Mouse (Mus musculus) small intestine, adult 2 months (tissue): ENCODE measurements around the gene Lmbr1.

Experiments used
- CTCF ChIP-seq: fragments of 200-500 bp; IDR thresholded peaks from 2 replicates; pipeline ENCODE4 v1.5.1; 2012; ENCODE audit warnings: low read depth, mild to moderate bottlenecking, control low read depth, inconsistent platforms, low read length, moderate library complexity, mixed read lengths; ENCODE audit not compliant: insufficient replicate concordance, insufficient read length; ENCODE audit errors: extremely low read depth
- POLR2A ChIP-seq: fragments of 200-500 bp; IDR thresholded peaks from 2 replicates; pipeline ENCODE4 v1.6.1; 2012; ENCODE audit warnings: low read depth, mild to moderate bottlenecking, control low read depth, inconsistent platforms, low read length, moderate library complexity

- TF ChIP-seq CTCF (no peak), POLR2A (no peak)
Observed at GRCm38 (mm10) chr5:29250795-29251495, 127.2 kb downstream of the Lmbr1 start.
